Mouse (Mus musculus) kidney, postnatal 4 days (tissue): ENCODE results near the gene Immt.
"Not testable (repeated sequence)": the region's sequence is repeated elsewhere in the genome, so short reads cannot be mapped to it uniquely, and the experiment has no call there.

ENCODE experiments used
- DNase-seq, 2 experiments: peaks; one replicate each; pipeline ENCODE4 v3.0.0; 2021; ENCODE audit warnings: mixed read lengths in 2 of 2

The Immt gene

GRCm38 (mm10) chr6:71846906-71847305 is 15.8 kb downstream of the Immt start:
- DNase-seq = not testable (repeated sequence)

- no peak for DNase-seq
Observed at GRCm38 (mm10) chr6:71867751-71868150, 36.6 kb downstream of the Immt start.

GRCm38 (mm10) chr6:71868809-71869208 is 37.7 kb downstream of the Immt start:
- peak in 1 of 2 experiments; percentile 12 for DNase-seq

- DNase-seq = no peak
Observed at GRCm38 (mm10) chr6:71871396-71871795, 40.3 kb downstream of the Immt start.

GRCm38 (mm10) chr6:71877965-71878760 is 47.0 kb downstream of the Immt start:
- peak in 1 of 2 experiments; percentile 5 for DNase-seq

GRCm38 (mm10) chr6:71893263-71893662 is 62.1 kb downstream of the Immt start:
- no peak for DNase-seq

- DNase-seq = no peak
Observed at GRCm38 (mm10) chr6:71907702-71908235, 76.6 kb downstream of the Immt start.

GRCm38 (mm10) chr6:71908481-71909381 is 77.6 kb downstream of the Immt start, which contains the start of the genes Ptcd3 and Polr1a:
Gene Ptcd3 (minus strand): TSS chr6:71908750.
Gene Polr1a (plus strand): TSS chr6:71909053.
- peak; percentile 96 to 97 for DNase-seq

- peak in 1 of 2 experiments; percentile 9 for DNase-seq
Observed at GRCm38 (mm10) chr6:71909384-71909783, 78.3 kb downstream of the Immt start.

- no peak for DNase-seq
Observed at GRCm38 (mm10) chr6:71909840-71910239, 78.7 kb downstream of the Immt start.

GRCm38 (mm10) chr6:71911686-71912450 is 80.7 kb downstream of the Immt start:
- DNase-seq = no peak

GRCm38 (mm10) chr6:71920752-71921151 is 89.6 kb downstream of the Immt start:
- DNase-seq = no peak

GRCm38 (mm10) chr6:71925233-71925632 is 94.1 kb downstream of the Immt start:
- DNase-seq = not testable (repeated sequence)
